Mouse (Mus musculus) ES-Bruce4 (cell line): ENCODE data around the gene Zc3h7b. TPM values are rescaled to one million over a fixed set of nuclear protein-coding genes. Genes with fewer than 3 reads are reported as not detected.

Experiments used
- H3K27ac ChIP-seq: 2 replicates; pipeline ENCODE4 v1.5.1; 2012; ENCODE audit warnings: low read length, inconsistent platforms; ENCODE audit not compliant: insufficient read depth
- H3K27me3 ChIP-seq: 2 replicates; pipeline ENCODE4 v1.6.1; 2012; ENCODE audit warnings: mild to moderate bottlenecking, low read length, inconsistent platforms; ENCODE audit not compliant: control insufficient read depth, poor library complexity, insufficient read depth, severe bottlenecking
- H3K36me3 ChIP-seq: 2 replicates; pipeline ENCODE4 v1.6.1; 2012; ENCODE audit warnings: inconsistent platforms, mild to moderate bottlenecking, low read length, moderate library complexity; ENCODE audit not compliant: control insufficient read depth, poor library complexity, insufficient read depth, severe bottlenecking
- H3K4me1 ChIP-seq: one replicate; pipeline ENCODE4 v1.8.1; 2011; ENCODE audit warnings: low read length; ENCODE audit not compliant: control insufficient read depth, insufficient read depth
- H3K4me3 ChIP-seq: 2 replicates; pipeline ENCODE4 v1.5.1; 2011; ENCODE audit warnings: low read depth, mild to moderate bottlenecking, low read length
- H3K9ac ChIP-seq: 2 replicates; pipeline ENCODE4 v1.6.1; 2012; ENCODE audit warnings: low read depth, mild to moderate bottlenecking, inconsistent platforms; ENCODE audit not compliant: poor library complexity, severe bottlenecking
- H3K9me3 ChIP-seq: replicated peaks from 2 replicates; pipeline ENCODE4 v1.6.1; 2012; ENCODE audit warnings: mild to moderate bottlenecking, low read length, inconsistent platforms; ENCODE audit not compliant: control insufficient read depth, poor library complexity, insufficient read depth, severe bottlenecking
- CTCF ChIP-seq: IDR thresholded peaks from one replicate; pipeline ENCODE4 v1.8.1; 2011; ENCODE audit warnings: low read depth, low read length
- EP300 ChIP-seq: IDR thresholded peaks from 2 replicates; pipeline ENCODE4 v1.6.1; 2011; ENCODE audit warnings: low read depth, low read length; ENCODE audit not compliant: insufficient read depth
- POLR2A ChIP-seq: IDR thresholded peaks from one replicate; pipeline ENCODE4 v1.8.1; 2011; ENCODE audit warnings: low read length; ENCODE audit not compliant: insufficient read depth
- polyA plus RNA-seq: library from polyadenylated mRNA; stranded (reverse); fragments of >200 nt; gene quantifications from 2 replicates; pipeline ENCODE4 v1.2.4, GENCODE M21; 2011; ENCODE audit warnings: low read depth; ENCODE audit not compliant: missing spikeins, insufficient read depth, insufficient read length

The Zc3h7b gene
- 40.5 and 42.1 TPM in 2 replicates for polyA plus RNA-seq

DNA sequence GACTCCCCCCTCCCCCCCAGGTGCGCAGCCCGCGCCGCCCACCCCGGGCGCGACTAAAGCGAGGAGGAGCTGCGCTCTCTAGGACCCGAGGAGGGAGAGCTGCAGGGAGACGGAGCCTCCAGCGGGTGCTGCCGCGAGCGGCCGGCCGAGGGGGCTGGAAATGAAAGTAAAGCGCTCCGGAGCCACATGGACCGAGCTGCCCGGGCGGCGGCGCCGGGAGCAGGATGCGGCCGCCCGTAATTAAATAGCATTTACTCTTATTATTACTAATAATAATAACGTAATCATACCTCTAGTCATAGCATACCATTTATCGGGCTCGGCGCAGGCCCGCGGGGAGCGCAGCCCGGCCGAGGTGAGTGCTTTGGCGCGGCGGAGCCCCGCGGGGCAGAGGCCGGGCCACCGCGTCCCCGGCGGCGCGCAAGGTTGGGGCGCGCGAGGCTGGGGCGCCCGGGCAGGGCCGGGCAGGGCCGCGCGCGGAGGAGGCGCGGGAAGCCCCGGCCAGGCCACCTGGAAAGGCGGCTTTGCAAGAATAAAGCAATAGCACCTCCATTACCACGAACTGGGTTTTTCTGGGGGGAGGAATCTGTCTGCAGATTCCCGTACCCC lies at the start of gene Zc3h7b, which contains the start of gene Rangap1:
Zc3h7b (plus strand) TSS at position 66 of the 609 bp plus-strand sequence.
Rangap1 (minus strand) TSS at position 539 of the 609 bp plus-strand sequence.
- H3K36me3 ChIP-seq, result no peaks in the 10 kb centered on the region
- no peaks in the 10 kb centered on the region for H3K9me3 ChIP-seq
- H3K27ac ChIP-seq, result peak within 1 kb of the TSS; percentile 55
- no peaks in the 10 kb centered on the region for H3K27me3 ChIP-seq
- H3K4me1 ChIP-seq, result no peaks in the 10 kb centered on the region
- no peak for TF ChIP-seq CTCF
- no peak for TF ChIP-seq EP300
- TF ChIP-seq POLR2A, result no peak
- peak within 1 kb of the TSS; percentile 98 for H3K9ac ChIP-seq
- peak within 1 kb of the TSS; percentile 91 for H3K4me3 ChIP-seq

GRCm38 (mm10) chr15:81697175-81697574 lies 47.7 kb upstream of the Zc3h7b start, which contains the start of gene Chadl:
Gene Chadl, minus strand, starts transcription at chr15:81697287.
- no peaks in the 10 kb centered on the region for H3K36me3 ChIP-seq
- no peak within 1 kb of the TSS for H3K27ac ChIP-seq
- TF ChIP-seq CTCF (no peak), POLR2A (no peak), EP300 (no peak)
- no peaks in the 10 kb centered on the region for H3K4me1 ChIP-seq
- no peaks in the 10 kb centered on the region for H3K27me3 ChIP-seq
- H3K9me3 ChIP-seq, result no peaks in the 10 kb centered on the region
- no peak within 1 kb of the TSS for H3K4me3 ChIP-seq
- H3K9ac ChIP-seq, result no peak within 1 kb of the TSS

DNA sequence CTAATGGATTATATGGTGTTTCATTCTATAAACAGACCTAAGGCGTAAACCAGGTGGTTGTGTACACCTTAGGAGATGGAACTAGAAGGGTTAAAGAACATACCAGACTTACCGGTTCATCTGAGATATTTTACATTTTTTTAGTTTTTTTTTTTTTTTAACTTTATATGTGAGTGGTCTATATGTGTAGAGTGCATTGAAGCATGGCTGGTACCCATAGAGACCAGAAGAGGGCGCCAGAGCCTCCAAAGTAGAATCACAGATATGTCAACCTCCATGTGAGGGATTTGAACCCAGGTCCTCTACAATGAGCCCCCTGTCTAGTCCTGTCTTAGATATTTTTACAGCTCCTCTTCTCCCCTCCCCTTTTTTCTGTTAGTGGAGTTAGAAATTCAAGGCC lies 47.0 kb upstream of the Zc3h7b start:
- Histone ChIP-seq H3K27ac (no peak overlapping the region), H3K27me3 (no peaks in the 10 kb centered on the region), H3K4me3 (no peak overlapping the region), H3K9me3 (no peaks in the 10 kb centered on the region), H3K4me1 (no peaks in the 10 kb centered on the region), H3K36me3 (no peaks in the 10 kb centered on the region), H3K9ac (no peak overlapping the region)
- TF ChIP-seq CTCF (peak; percentile 28), POLR2A (no peak)

DNA sequence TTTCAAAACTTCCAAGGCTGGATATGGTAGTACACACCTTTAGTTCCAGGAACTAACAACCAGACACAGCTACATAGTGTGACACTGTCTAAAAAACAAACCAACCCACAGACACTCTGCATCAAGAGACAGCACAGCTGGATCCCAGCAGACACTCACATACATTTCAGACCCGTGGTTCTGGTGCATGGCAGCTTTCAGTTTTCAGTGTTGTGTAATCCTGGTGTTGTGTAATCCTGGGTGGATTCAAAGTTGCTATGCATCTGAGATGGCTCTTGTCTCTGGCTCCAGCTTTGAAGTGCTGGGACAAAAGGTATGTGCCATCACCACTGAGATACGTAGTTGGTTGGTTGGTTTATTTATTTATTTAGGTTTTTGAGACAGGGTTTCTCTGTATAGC lies 46.3 kb upstream of the Zc3h7b start:
- H3K4me3 ChIP-seq, result no peak overlapping the region
- TF ChIP-seq POLR2A, result no peak
- no peak overlapping the region for H3K9ac ChIP-seq
- no peaks in the 10 kb centered on the region for H3K9me3 ChIP-seq
- H3K36me3 ChIP-seq, result 0 out of 2 replicates have a peak, but pooled peaks cover 3% of the 10 kb centered on the region
- H3K27me3 ChIP-seq, result no peaks in the 10 kb centered on the region
- H3K27ac ChIP-seq, result no peak overlapping the region
- no peaks in the 10 kb centered on the region for H3K4me1 ChIP-seq

DNA sequence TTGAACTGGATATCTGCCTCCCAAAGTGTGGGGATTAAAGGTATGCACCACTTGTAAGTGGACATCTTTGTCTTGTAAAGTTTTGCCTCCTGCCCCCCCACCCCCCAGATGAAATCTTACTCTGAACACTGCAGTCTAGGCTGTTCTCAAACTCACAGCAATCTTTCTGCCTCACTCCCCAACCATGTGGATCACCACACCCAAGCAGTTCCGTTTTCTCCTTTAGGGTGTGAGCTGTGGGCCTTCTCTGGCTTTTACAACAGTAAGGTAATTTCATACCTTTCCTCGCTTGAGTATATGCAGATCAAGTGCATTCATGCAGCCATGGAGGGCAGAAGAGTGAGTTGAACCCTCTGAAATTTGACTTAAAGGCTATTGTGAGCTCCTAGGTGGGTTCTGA lies 44.7 kb upstream of the Zc3h7b start:
- Histone ChIP-seq H3K4me1 (no peaks in the 10 kb centered on the region), H3K4me3 (no peak overlapping the region), H3K36me3 (peaks cover 14% of the 10 kb centered on the region), H3K27me3 (no peaks in the 10 kb centered on the region), H3K9ac (no peak overlapping the region), H3K27ac (peak overlapping the region; percentile 73), H3K9me3 (no peaks in the 10 kb centered on the region)
- TF ChIP-seq EP300, result no peak

- peaks cover 19% of the 10 kb centered on the region for H3K36me3 ChIP-seq
- TF ChIP-seq EP300 (0 out of 2 replicates have a peak, but pooled peaks have one; percentile 15), CTCF (no peak)
Observed at GRCm38 (mm10) chr15:81700601-81701000, 44.3 kb upstream of the Zc3h7b start.

More at GRCm38 (mm10) chr15:81700601-81701000, 44.3 kb upstream of the Zc3h7b start:
- Histone ChIP-seq H3K4me3 (no peak overlapping the region), H3K9ac (no peak overlapping the region), H3K27me3 (no peaks in the 10 kb centered on the region), H3K9me3 (no peaks in the 10 kb centered on the region), H3K27ac (peak overlapping the region; percentile 73), H3K4me1 (no peaks in the 10 kb centered on the region)
